Mouse (Mus musculus) liver, adult 2 months (tissue): ENCODE results near the gene Gm38431.

Experiments
- CTCF ChIP-seq: fragments of 200-500 bp; IDR thresholded peaks from 2 replicates; pipeline ENCODE4 v1.5.1; 2011; ENCODE audit warnings: low read depth, low read length, control low read depth
- POLR2A ChIP-seq: fragments of 200-500 bp; IDR thresholded peaks from 2 replicates; pipeline ENCODE4 v1.6.1; 2011; ENCODE audit warnings: low read length, control low read depth; ENCODE audit not compliant: insufficient read depth; ENCODE audit errors: extremely low read depth

- TF ChIP-seq CTCF (no peak), POLR2A (no peak)
Measured at GRCm38 (mm10) chr9:21031251-21031895, 60.4 kb downstream of the Gm38431 start.
